Mouse (Mus musculus) limb, embryonic 14.5 days (tissue): ENCODE measurements around the gene Ajuba. TPM values are rescaled to one million over a fixed set of nuclear protein-coding genes. Genes with fewer than 3 reads are reported as not detected.

ENCODE experiments used
- ATAC-seq: fragments of 200-750 bp; cut with Nextera tagmentation; 2 replicates; pipeline ENCODE4 v1.8.0; 2017; ENCODE audit warnings: low read depth, moderate number of reproducible peaks, moderate TSS enrichment; ENCODE audit not compliant: low FRiP score
- DNase-seq: peaks from one replicate; pipeline ENCODE4 v3.0.0-alpha.2; 2015; ENCODE audit warnings: low spot score
- H3K27ac ChIP-seq: fragments of 300-500 bp; sonication (generic); replicated peaks from 2 replicates; pipeline ENCODE4 v1.5.1; 2014; ENCODE audit warnings: low read depth, mild to moderate bottlenecking, low read length, moderate library complexity, mixed read lengths
- H3K27me3 ChIP-seq: fragments of 300-500 bp; sonication (generic); 2 replicates; pipeline ENCODE4 v1.6.1; 2014; ENCODE audit warnings: low read length, mixed read lengths; ENCODE audit not compliant: control insufficient read depth, insufficient read depth
- H3K36me3 ChIP-seq: fragments of 300-500 bp; sonication (generic); 2 replicates; pipeline ENCODE4 v1.6.1; 2014; ENCODE audit warnings: mild to moderate bottlenecking, low read length, moderate library complexity, mixed read lengths; ENCODE audit not compliant: control insufficient read depth, insufficient read depth
- H3K4me1 ChIP-seq: fragments of 300-500 bp; sonication (generic); 2 replicates; pipeline ENCODE4 v1.6.1; 2014; ENCODE audit warnings: antibody characterized with exemption, low read length, mixed read lengths; ENCODE audit not compliant: control insufficient read depth, insufficient read depth
- H3K4me2 ChIP-seq: fragments of 300-500 bp; sonication (generic); replicated peaks from 2 replicates; pipeline ENCODE4 v1.6.1; 2014; ENCODE audit warnings: low read depth, mild to moderate bottlenecking, low read length, moderate library complexity; ENCODE audit not compliant: severe bottlenecking
- H3K4me3 ChIP-seq: fragments of 300-500 bp; sonication (generic); replicated peaks from 2 replicates; pipeline ENCODE4 v1.5.1; 2014; ENCODE audit warnings: low read length
- H3K9ac ChIP-seq: fragments of 300-500 bp; sonication (generic); 2 replicates; pipeline ENCODE4 v1.6.1; 2014; ENCODE audit warnings: mild to moderate bottlenecking, low read depth, low read length, moderate library complexity; ENCODE audit not compliant: severe bottlenecking
- H3K9me3 ChIP-seq: fragments of 300-500 bp; sonication (generic); 2 replicates; pipeline ENCODE4 v1.6.1; 2016; ENCODE audit warnings: low read length; ENCODE audit not compliant: control insufficient read depth
- POLR2A ChIP-seq: fragments of 200-500 bp; IDR thresholded peaks from 2 replicates; pipeline ENCODE4 v1.8.0; 2012; ENCODE audit warnings: inconsistent platforms, mild to moderate bottlenecking, moderate library complexity, borderline replicate concordance; ENCODE audit not compliant: insufficient read depth, insufficient read length; ENCODE audit errors: extremely low read depth
- WGBS: fragments of 180-500 bp; shearing (Covaris S2); extraction: QIAGEN DNeasy Blood & Tissue Kit; methylation state at CpG from one replicate; pipeline ENCODE4 v1.1.7; 2014; 5-methylcytosine and 5-hydroxymethylcytosine counted together
- polyA plus RNA-seq, 2 experiments: library from polyadenylated mRNA; depleted of rRNA in 1 of 2; stranded (reverse) in 1 of 2; unstranded in 1 of 2; fragments of >200 nt; fragmentation: Nextera tagmentation in 1 of 2; extraction: Ambion mirVana in 1 of 2; gene quantifications; 2 replicates each; pipeline versions ENCODE4 v1.2.1 to v1.2.3; 2012 to 2014

Ajuba gene
- polyA plus RNA-seq, 2 experiments = 18.1 to 61.4 TPM

DNA sequence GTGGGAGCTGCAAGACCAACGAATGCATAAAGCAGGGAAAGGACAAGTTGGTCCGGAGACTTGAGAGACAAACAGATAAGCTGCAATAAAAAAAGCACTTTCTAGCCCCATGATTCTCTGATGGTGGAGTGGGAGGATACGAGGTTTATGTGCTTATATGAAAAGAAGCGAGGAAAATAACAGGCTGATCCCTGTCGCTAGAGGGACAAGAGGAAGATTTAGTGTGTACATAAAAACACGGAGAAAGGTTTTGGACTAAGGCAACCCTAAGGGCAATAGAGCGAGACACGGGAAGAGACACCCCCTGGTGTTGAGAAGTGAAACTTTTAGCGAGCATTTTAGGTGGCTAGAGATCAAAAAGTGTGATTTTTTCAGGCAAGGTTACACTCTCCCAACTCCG is 705 bp upstream of the Ajuba start:
- Histone ChIP-seq H3K4me1 (peaks cover 24% of the 10 kb centered on the region), H3K4me3 (peak overlapping the region; percentile 96), H3K9me3 (no peaks in the 10 kb centered on the region), H3K36me3 (peaks cover 11% of the 10 kb centered on the region), H3K4me2 (peak overlapping the region; percentile 72), H3K27me3 (no peaks in the 10 kb centered on the region), H3K9ac (peak overlapping the region; percentile 92), H3K27ac (peak overlapping the region; percentile 89)
- DNase-seq (peak; percentile 83), ATAC-seq (peak; percentile 41)
- TF ChIP-seq POLR2A = no peak
- 1% methylated on average over 10 of the region's 10 CpGs for WGBS

- Histone ChIP-seq H3K9me3 (no peaks in the 10 kb centered on the region), H3K4me3 (peak overlapping the region; percentile 96)
Measured at GRCm38 (mm10) chr14:54576241-54577088, 893 bp downstream of the Ajuba start.

GRCm38 (mm10) chr14:54575631-54576030 is 1.7 kb downstream of the Ajuba start:
- TF ChIP-seq POLR2A = 0 out of 2 replicates have a peak, but pooled peaks have one; percentile 16
- ATAC-seq = peak; percentile 48
- WGBS = under 1% methylated on average over 32 of the region's 39 CpGs
- Histone ChIP-seq H3K4me2 (peak overlapping the region; percentile 72), H3K27ac (peak overlapping the region; percentile 89), H3K36me3 (peaks cover 29% of the 10 kb centered on the region), H3K27me3 (no peaks in the 10 kb centered on the region), H3K9me3 (no peaks in the 10 kb centered on the region), H3K4me1 (peaks cover 31% of the 10 kb centered on the region), H3K4me3 (peak overlapping the region; percentile 96), H3K9ac (peak overlapping the region; percentile 92)
- DNase-seq = peak; percentile 85

More at GRCm38 (mm10) chr14:54576241-54577088, 893 bp downstream of the Ajuba start:
- no peak for ATAC-seq
- Histone ChIP-seq H3K27me3 (no peaks in the 10 kb centered on the region), H3K4me1 (peaks cover 31% of the 10 kb centered on the region), H3K36me3 (peaks cover 21% of the 10 kb centered on the region), H3K9ac (peak overlapping the region; percentile 92), H3K27ac (peak overlapping the region; percentile 89), H3K4me2 (peak overlapping the region; percentile 72)
- no peak for TF ChIP-seq POLR2A
- under 1% methylated on average over 72 of the region's 84 CpGs for WGBS
- no peak for DNase-seq

DNA sequence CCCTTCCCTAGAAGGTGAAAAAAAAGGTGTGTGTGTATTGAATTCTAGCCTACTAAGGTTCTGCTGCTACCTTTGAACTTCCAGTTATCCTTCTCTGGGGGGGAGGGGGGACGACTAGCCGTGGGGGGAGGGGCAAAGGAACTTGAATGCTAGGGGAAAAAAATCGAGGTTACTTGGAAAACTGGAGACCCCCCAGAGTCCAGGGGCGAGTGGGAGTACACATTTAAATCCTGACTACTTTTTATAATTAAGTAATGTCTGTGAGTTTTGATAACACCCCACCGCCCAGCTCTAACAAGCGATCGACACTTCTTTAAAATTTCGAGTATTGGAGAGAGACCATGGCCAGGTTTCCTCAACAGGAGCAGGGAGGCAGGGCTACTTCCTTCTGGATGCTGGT is 2.3 kb downstream of the Ajuba start:
- Histone ChIP-seq H3K9me3 (no peaks in the 10 kb centered on the region), H3K4me2 (peak overlapping the region; percentile 72), H3K4me3 (peak overlapping the region; percentile 96), H3K27ac (peak overlapping the region; percentile 53), H3K9ac (peak overlapping the region; percentile 92), H3K27me3 (no peaks in the 10 kb centered on the region), H3K36me3 (peaks cover 35% of the 10 kb centered on the region), H3K4me1 (peaks cover 31% of the 10 kb centered on the region)
- WGBS = 3% methylated on average over 8 of the region's 8 CpGs
- no peak for TF ChIP-seq POLR2A
- DNase-seq (no peak), ATAC-seq (no peak)

DNA sequence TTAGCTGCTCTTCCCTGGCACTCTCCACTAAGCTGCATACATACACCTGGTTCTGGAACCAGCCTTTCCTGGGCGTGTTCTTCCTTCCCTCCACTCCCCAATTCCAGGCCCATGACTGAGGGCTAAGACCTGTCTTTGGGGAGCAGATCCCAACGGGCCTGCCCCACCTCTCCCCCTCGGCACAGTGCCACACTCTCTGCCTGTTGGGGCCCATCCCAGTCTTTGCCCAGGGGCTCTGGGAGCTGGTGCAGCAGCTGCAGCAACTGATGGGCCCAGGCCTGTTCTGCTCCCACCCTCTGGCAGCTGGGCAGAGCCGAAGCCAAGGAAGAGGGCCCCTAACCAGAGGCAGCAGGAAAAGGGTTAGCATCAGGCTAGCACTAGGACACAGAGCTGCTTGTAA is 3.1 kb downstream of the Ajuba start:
- H3K4me1 ChIP-seq = peaks cover 31% of the 10 kb centered on the region
- H3K9ac ChIP-seq = peak overlapping the region; percentile 21
- ATAC-seq = no peak
- TF ChIP-seq POLR2A = no peak
- 7% methylated on average over 4 of the region's 4 CpGs for WGBS
- 0 out of 2 replicates have a peak overlapping the region, but pooled peaks have one; percentile 53 for H3K27ac ChIP-seq
- peak; percentile 71 for DNase-seq
- H3K4me3 ChIP-seq = peak overlapping the region; percentile 96
- H3K27me3 ChIP-seq = no peaks in the 10 kb centered on the region
- peaks cover 43% of the 10 kb centered on the region for H3K36me3 ChIP-seq
- peak overlapping the region; percentile 72 for H3K4me2 ChIP-seq
- no peaks in the 10 kb centered on the region for H3K9me3 ChIP-seq
